Mouse (Mus musculus): ENCODE measurements around the gene Slc22a21. TPM values are rescaled to one million over a fixed set of nuclear protein-coding genes. Genes with fewer than 3 reads are reported as not detected.
"Not testable (repeated sequence)": the region's sequence is repeated elsewhere in the genome, so short reads cannot be mapped to it uniquely, and the experiment has no call there.

Gene Slc22a21
- polyA plus RNA-seq, 1 experiment: 2.6 TPM

GRCm38 (mm10) chr11:54002761-54003717, 22.9 kb upstream of the Slc22a21 start:
- DNase-seq (ENCODE audit: extremely low spot score in 1 of 2, low spot score in 1 of 2): peak in 1 of 2 experiments; percentile 79

DNA sequence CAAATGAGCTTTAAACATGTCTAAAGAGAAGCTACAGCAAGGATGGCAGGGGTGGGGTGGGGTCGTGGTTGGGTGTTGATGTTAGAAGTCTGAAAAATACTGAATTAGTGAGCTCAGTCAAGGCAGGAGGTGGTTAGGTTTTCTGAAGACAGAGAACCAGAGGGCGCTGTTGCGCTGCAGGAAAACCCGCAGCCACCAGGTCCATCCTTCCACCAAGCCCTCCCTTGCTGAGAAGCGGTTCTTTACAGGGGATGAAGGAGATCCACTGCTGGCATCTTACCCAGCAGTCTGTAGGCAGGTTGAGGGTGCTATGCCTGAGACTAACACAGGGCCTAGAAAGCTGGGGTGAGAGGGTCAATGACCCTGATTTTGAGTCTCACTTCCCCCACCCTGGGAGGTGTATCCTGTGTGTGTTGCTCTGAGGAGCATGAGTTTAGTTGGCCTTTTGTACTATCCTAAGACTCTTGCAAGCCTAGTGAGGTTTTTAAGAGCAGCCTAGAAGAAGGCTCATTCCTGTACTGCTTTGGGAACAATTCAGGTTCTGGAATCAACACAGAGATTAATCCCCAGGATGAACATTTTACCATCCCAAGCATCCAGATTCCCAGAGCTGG, 22.1 kb upstream of the Slc22a21 start:
- DNase-seq (ENCODE audit: extremely low spot score in 1 of 2, low spot score in 1 of 2): peak; percentile 35 to 85

DNA sequence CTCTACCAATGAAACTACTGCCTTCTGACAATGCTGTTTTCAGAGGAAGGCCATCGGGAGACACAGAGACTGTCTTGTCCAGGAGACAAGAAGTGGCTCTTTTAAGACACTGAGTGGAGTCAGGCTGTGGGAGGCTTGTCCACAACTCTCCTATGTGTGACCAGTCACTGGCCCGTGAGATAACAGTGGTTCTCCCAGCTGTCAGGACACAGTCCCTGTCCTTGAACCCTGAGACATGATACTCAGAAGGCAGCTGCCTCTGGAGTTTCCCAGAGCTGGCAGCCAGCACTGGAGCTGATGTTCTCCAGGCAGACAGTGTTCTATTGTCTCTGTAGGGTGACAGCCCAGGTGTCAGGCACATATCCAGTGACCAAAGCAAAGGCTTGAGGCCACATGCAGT, 17.5 kb upstream of the Slc22a21 start:
- no peak for DNase-seq (ENCODE audit: extremely low spot score in 1 of 2, low spot score in 1 of 2)

GRCm38 (mm10) chr11:53992264-53992663, 12.1 kb upstream of the Slc22a21 start:
- no peak for DNase-seq (ENCODE audit: extremely low spot score in 1 of 2, low spot score in 1 of 2)

DNA sequence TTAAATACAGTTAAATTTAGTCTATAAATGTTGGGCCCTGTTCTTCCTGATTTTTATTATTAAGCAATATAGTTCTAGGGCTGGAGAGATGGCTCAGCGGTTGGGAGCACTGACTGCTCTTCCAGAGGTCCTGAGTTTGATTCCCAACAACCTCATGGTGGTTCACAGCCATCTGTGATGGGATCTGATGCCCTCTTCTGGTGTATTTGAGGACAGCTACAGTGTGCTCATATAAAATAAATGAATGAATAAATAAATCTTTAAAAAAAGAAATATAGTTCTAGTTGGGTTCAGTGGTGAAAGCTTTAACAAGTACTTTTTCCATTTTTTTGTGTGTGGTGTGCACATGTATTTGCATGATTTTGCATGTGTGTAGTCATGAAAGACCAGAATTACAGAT, 9.1 kb upstream of the Slc22a21 start:
- no peak for DNase-seq (ENCODE audit: extremely low spot score in 1 of 2, low spot score in 1 of 2)

DNA sequence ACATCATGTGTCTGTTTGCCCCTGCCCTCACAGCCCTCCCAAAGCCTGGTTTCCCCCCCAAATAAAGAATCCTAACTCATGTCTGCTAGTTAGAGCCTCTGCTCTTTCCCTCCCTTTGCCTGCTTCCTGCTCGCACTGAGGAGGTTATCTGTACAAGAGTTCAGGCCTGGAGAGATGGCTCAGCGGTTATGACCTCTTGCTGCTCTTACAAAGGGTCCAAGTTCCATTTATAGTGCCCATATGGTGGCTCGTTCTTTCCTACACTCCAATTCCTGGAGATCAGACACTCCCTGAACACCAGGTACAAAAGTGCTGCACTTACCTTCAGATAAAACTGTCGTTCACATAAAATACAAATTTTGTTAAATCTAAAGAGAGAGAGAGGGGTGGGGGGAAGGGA, 7.9 kb upstream of the Slc22a21 start:
- no peak for DNase-seq (ENCODE audit: extremely low spot score in 1 of 2, low spot score in 1 of 2)

DNA sequence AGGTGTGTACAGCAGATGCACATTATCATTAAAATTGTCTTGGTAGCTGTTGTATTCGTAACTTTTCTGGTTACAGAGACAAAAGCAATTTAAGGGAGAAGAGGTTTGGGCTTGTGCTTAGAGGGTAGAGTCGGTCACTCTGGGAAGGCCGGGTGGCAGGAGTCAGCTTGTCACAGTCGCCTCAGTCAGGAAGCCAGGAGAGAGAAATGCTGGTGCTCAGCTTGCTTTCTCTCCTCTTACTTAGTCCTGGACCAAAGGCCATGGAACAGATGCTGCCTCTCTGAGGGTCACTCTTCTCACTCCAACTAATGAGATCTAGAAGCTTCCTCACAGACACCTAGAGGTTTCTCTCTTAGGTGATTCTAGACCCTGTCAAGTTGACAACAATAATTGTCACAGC, 1.3 kb upstream of the Slc22a21 start:
- DNase-seq (ENCODE audit: extremely low spot score in 1 of 2, low spot score in 1 of 2): no peak

GRCm38 (mm10) chr11:53979456-53979787, 710 bp downstream of the Slc22a21 start:
- not testable (repeated sequence) for DNase-seq (ENCODE audit: extremely low spot score in 1 of 2, low spot score in 1 of 2)

DNA sequence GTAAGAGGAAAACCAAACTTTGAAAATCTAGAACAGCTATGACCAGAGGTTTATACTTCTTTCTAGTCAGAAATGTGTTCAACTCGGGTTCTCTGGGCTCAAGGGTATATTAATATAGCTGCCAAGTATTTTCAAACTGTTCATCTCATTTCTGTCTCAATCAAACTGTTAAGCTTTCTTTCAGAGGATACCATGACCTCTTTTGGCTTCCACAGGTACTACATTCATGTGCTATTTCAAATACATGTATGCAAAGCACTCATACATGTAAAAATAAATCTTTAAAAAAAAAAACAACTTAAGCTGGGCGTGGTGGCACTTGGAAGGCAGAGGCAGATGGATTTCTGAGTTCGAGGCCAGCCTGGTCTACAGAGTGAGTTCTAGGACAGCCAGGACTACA, 2.5 kb downstream of the Slc22a21 start:
- no peak for DNase-seq (ENCODE audit: extremely low spot score in 1 of 2, low spot score in 1 of 2)

DNA sequence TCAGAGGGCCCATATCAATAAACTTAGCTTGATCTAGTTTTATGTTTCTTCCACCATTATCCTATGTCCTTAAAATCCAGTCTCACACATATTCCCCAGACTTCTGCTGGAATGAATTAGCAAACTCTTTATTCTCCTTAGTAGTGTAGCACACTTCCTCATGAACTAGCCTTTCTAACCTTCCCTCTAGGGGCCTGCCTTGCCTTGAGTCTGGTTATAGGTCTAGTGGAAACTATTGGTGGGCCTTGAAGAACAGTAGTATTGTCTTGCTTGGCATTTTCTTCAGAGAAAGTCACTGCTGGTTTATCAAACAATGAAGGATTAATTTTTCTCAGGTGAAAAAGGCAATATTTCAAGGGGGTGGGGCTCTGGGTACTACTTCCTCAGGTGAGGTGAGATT, 4.6 kb downstream of the Slc22a21 start:
- no peak for DNase-seq (ENCODE audit: extremely low spot score in 1 of 2, low spot score in 1 of 2)

- DNase-seq (ENCODE audit: extremely low spot score in 1 of 2, low spot score in 1 of 2): peak in 1 of 2 experiments; percentile 5
Measured at GRCm38 (mm10) chr11:53958984-53959383, 21.1 kb downstream of the Slc22a21 start.

DNA sequence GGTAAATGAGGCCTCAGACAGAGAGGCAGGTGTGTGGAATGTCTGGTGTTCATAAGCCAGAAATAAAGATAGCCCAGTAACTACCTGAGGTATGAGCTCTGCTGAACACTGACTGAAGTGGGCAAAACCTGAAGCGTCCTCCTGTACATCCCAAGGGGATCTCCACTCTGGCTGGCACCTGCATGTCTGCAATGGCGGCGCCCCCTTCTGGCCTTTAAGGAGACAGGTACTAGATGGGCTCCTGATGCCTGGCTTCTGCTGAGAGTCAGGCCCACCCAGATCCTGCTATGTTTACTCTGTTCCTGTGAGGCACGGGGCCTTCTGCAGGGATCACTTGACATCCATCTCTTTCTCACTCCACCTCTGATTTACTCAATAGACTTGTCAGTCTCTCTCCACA, 22.0 kb downstream of the Slc22a21 start:
- DNase-seq (ENCODE audit: extremely low spot score in 1 of 2, low spot score in 1 of 2): peak in 1 of 2 experiments; percentile 8

DNA sequence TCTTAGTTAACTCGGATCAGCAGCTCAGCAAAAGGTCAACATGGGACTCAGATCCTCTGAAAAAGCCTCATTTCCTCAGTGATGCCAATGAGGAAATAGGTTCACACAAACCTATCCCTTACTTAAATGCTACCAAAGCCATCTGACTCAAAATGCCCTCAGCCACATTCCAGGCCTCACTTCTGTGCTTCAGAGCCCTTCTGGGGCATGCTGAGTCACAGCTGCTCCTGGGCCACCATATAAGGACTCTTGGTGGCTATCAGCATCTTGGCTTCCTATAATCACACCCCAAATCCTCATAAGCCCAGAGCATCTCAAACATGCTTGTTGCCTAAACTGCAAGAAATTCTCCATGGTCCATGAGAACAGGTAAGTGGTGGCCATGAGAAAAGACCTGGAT, 23.5 kb downstream of the Slc22a21 start:
- no peak for DNase-seq (ENCODE audit: extremely low spot score in 1 of 2, low spot score in 1 of 2)

DNA sequence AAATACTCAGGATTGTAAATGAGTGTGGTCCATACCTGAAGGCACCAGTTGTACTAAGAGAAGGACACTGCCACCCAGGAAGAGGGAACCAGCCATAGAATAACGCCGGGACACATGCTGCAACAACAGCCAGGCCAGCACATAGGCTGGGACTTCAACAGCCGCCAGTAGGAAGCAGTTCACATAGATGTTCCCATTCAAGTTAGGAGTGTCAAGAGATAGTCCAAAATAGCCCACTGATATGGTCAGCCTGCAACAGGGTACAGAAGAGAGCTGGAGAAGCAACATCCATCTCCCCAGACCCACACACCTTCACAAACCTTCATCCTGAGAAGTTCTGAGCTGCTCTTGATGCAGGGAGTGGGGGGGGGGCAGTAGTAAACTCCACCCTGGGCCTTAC, 25.5 kb downstream of the Slc22a21 start:
- no peak for DNase-seq (ENCODE audit: extremely low spot score in 1 of 2, low spot score in 1 of 2)

DNA sequence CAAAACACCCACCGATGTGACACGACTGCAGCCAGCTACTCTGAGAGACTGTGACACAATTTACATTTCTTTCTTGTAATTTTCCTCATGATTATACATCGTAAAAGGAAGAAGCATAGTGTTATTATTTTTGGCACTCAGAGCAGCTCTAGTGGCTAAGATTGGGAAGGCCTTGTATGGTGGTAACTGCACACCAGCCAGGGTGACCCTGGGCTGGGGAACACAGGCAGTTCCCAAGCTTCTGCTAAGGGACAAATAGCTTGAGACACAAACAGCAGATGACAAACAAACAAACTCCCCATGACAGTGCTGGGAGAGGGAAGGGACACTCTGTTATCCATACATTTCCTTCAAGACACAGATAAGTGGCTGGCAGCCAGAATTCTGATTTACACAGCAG, 30.0 kb downstream of the Slc22a21 start:
- DNase-seq (ENCODE audit: extremely low spot score in 1 of 2, low spot score in 1 of 2): not testable (repeated sequence)

DNA sequence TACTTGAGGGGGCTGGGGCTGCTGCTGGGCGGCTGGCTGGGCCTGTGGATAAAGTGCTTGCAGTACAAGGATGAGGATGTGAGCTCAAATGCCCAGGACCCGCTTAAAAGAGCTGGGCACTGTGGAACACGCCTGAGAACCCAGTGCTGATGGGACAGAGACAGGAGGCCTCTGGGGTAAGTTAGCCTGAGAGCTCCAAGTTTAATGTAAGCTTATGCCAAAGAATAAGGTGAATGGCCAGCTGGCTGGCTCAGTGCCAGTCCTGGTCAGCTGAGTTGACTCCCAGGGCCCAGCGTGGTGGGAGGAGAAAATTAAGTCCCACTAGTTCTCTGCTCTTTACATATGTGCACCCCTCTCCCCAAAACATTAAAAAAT, 48.2 kb downstream of the Slc22a21 start:
- not testable (repeated sequence) for DNase-seq (ENCODE audit: extremely low spot score in 1 of 2, low spot score in 1 of 2)

DNA sequence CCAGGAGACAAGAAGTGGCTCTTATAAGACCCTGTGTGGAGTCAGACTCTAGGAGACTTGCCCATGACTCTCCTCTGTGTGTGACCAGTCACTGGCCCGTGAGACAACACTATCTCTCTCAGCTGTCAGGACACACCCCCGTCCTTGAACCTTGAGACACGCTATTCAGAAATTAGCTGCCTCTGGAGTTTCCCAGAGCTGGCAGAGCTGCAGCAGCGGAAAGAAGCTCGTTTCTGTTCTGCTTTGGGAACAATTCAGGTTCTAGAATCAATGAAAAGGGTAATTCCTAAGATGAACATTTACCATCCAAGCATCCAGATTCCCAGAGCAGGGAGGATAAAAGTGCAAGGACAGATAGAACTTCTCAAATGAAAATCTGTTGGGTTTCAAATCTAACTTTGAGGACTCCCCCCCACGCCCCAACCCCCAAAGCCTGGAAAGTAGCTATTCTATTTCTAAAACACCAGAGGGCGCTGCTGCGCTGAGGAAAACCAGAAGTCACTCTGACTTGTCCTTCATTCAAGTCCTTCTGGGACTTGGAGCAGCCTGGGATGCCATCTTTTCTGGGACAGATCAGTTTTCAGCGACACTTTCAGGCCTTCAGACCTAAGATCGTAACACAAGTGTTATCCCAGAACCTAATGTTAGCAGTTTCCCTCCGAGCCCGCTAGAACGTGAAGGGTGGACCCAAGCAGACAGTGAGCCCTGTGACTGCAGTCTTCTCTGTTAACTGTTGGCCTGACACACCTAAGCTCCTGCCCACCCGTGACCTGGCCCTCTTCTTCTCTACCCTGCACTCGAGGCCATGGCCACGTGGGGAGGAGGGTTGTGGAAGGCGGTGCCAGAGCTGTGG, 48.8 kb downstream of the Slc22a21 start:
- peak in 1 of 2 experiments; percentile 75 for DNase-seq (ENCODE audit: extremely low spot score in 1 of 2, low spot score in 1 of 2)

DNA sequence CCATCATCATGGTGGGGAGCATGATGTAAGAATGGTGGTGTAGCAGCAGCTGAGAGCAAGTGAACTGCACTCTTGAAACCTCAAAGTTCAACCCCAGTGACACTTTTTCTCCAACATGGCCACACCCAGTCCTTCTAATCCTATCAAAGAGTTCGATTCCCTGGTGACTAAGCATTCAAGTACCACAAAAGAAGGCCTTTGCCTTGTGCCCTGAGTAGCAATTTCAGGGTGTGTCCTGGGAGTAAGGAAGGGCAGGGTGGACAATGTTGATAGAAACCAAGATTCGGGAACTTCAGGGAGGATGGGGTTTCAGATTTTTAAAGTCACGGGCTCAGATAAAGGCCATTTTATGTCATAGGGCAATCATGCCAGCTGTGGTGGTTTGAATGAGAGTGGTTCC, 50.4 kb downstream of the Slc22a21 start:
- no peak for DNase-seq (ENCODE audit: extremely low spot score in 1 of 2, low spot score in 1 of 2)

DNA sequence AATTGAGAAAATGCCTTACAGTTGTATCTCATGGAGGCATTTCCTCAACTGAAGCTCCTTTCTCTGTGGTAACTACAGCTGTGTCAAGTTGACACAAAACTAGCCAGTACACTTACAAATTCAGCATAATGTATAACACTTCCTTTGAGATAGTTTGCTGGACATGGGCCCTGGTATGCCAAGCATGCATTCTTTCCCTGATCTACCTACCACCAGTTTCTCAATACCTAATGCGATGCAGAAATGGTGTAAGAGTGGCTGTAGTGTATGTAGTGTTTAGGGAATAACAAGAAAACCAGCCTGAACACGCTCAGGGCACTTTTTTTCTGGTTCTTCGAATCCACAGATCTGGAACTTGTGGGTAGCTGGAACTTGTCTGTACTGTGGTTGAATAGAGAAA, 51.5 kb downstream of the Slc22a21 start:
- no peak for DNase-seq (ENCODE audit: extremely low spot score in 1 of 2, low spot score in 1 of 2)

DNA sequence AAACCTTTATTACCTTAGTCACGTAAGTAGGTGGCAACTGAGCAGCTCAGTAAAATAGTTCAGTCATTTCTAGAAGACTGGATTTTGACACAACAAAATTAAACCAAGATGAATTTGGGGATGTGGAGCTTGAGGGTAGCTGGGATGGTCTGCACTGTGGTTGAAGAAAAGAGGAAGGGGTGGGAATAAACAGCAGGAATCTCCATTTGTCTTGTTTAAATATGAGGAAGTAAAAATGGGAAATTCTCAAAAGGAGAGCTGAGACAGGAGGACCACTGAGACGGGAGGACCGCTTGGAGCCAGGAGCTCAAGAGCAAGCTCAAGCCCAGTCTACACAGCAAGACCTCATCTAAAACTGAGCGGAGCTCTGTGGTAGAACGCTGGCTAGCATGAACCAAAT, 53.8 kb downstream of the Slc22a21 start:
- no peak for DNase-seq (ENCODE audit: extremely low spot score in 1 of 2, low spot score in 1 of 2)

GRCm38 (mm10) chr11:53918851-53919250, 61.3 kb downstream of the Slc22a21 start:
- DNase-seq (ENCODE audit: extremely low spot score in 1 of 2, low spot score in 1 of 2): no peak

Measured in frontal cortex, adult 2 months (tissue).